Mouse (Mus musculus): Measurements from ENCODE around the gene Cnnm2. TPM values are rescaled to one million over a fixed set of nuclear protein-coding genes. Genes with fewer than 3 reads are reported as not detected.

Cnnm2 gene
- polyA plus RNA-seq, 1 experiment from 2014 or later, result 7.8 TPM

DNA sequence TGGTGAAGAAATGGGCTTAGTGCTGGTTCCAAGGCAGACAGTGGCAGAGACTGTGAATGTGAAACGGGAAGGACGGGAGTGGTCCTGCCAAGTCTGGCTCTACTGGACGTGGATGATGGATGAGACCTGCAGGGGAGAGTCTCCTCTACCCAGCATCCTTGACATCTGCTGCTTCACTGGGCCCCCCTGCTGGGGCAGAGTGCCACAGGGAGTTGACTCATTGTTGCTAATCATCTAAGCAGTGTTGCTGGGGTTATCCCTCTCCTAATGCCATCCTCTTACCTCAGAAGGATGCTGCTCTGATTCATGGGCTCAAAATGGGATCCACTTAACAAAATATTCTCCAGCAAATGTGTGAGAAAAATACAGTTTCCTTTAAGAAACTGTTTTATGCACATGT is 67.6 kb downstream of the Cnnm2 start:
- Histone ChIP-seq H3K9ac (replicated peaks) (no peak overlapping the region), H3K36me3 (no peaks in the 10 kb centered on the region)
- WGBS, result 25% methylated on average over 3 of the region's 3 CpGs

DNA sequence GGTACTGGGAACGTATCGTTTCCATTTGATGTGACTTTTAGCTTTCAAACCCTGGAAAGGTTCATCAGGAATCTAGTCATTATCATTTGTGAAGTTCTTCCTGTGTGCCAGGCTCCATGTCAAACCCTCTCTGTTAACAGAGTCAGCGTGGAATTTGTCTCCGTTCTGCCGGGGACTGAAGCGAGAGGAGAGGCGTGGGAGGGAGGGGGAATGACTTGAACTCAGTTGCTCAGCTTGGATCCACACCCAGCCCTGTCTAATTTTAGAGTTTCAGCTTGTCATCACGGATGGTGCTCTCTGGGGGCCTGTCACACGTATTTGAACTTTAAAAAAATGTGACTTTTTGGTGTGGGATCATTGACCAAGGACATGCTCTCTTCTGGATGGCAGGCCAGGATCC is 70.0 kb downstream of the Cnnm2 start:
- Histone ChIP-seq H3K4me3 (replicated peaks) (no peak overlapping the region), H3K9me3 (replicated peaks) (no peaks in the 10 kb centered on the region), H3K4me1 (no peaks in the 10 kb centered on the region), H3K9ac (replicated peaks) (no peak overlapping the region), H3K4me2 (no peak overlapping the region), H3K27me3 (replicated peaks) (no peaks in the 10 kb centered on the region), H3K27ac (replicated peaks) (no peak overlapping the region), H3K36me3 (no peaks in the 10 kb centered on the region)
- WGBS, result 80% methylated on average over 9 of the region's 9 CpGs
- ATAC-seq (ENCODE audit: low FRiP score), result no peak

More for the DNA sequence above, 67.6 kb downstream of the Cnnm2 start:
- Histone ChIP-seq H3K4me2 (no peak overlapping the region), H3K4me1 (no peaks in the 10 kb centered on the region; the same call in 1 of the 2 replicates), H3K9me3 (replicated peaks) (no peaks in the 10 kb centered on the region), H3K4me3 (replicated peaks) (no peak overlapping the region), H3K27me3 (replicated peaks) (no peaks in the 10 kb centered on the region), H3K27ac (replicated peaks) (no peak overlapping the region)
- no peak for ATAC-seq (ENCODE audit: low FRiP score)

- Histone ChIP-seq H3K4me1 (no peaks in the 10 kb centered on the region), H3K9ac (replicated peaks) (no peak overlapping the region), H3K4me2 (no peak overlapping the region), H3K9me3 (replicated peaks) (no peaks in the 10 kb centered on the region), H3K27ac (replicated peaks) (no peak overlapping the region), H3K27me3 (replicated peaks) (no peaks in the 10 kb centered on the region), H3K4me3 (replicated peaks) (no peak overlapping the region), H3K36me3 (no peaks in the 10 kb centered on the region)
- 90% methylated on average over 5 of the region's 5 CpGs for WGBS
- ATAC-seq (ENCODE audit: low FRiP score), result no peak
Observed at GRCm38 (mm10) chr19:46834301-46834700, 72.9 kb downstream of the Cnnm2 start.

- WGBS, result 76% methylated on average over 4 of the region's 4 CpGs
- no peak overlapping the region for H3K4me3 ChIP-seq (replicated peaks)
- no peaks in the 10 kb centered on the region for H3K36me3 ChIP-seq
- no peaks in the 10 kb centered on the region for H3K27me3 ChIP-seq (replicated peaks)
- ATAC-seq (ENCODE audit: low FRiP score), result no peak
- H3K9ac ChIP-seq (replicated peaks), result no peak overlapping the region
- H3K27ac ChIP-seq (replicated peaks), result no peak overlapping the region
- H3K4me2 ChIP-seq, result no peak overlapping the region
- H3K9me3 ChIP-seq (replicated peaks), result no peaks in the 10 kb centered on the region
- peaks cover 3% of the 10 kb centered on the region; the same call in 1 of the 2 replicates for H3K4me1 ChIP-seq
Observed at GRCm38 (mm10) chr19:46835339-46835738, 73.9 kb downstream of the Cnnm2 start.

- Histone ChIP-seq H3K4me2 (no peak overlapping the region), H3K4me3 (replicated peaks) (no peak overlapping the region), H3K9me3 (replicated peaks) (no peaks in the 10 kb centered on the region), H3K36me3 (no peaks in the 10 kb centered on the region), H3K4me1 (peaks cover 3% of the 10 kb centered on the region; the same call in 1 of the 2 replicates), H3K27me3 (replicated peaks) (no peaks in the 10 kb centered on the region), H3K27ac (replicated peaks) (no peak overlapping the region), H3K9ac (replicated peaks) (no peak overlapping the region)
- WGBS, result 55% methylated on average over 3 of the region's 3 CpGs
- ATAC-seq (ENCODE audit: low FRiP score), result no peak
Observed at GRCm38 (mm10) chr19:46836085-46836484, 74.7 kb downstream of the Cnnm2 start.

- Histone ChIP-seq H3K27ac (replicated peaks) (no peak overlapping the region), H3K4me3 (replicated peaks) (no peak overlapping the region), H3K9ac (replicated peaks) (no peak overlapping the region), H3K4me2 (no peak overlapping the region), H3K36me3 (no peaks in the 10 kb centered on the region), H3K9me3 (replicated peaks) (no peaks in the 10 kb centered on the region), H3K4me1 (peaks cover 3% of the 10 kb centered on the region; the same call in 1 of the 2 replicates), H3K27me3 (replicated peaks) (no peaks in the 10 kb centered on the region)
- WGBS, result 94% methylated on average over 11 of the region's 11 CpGs
- no peak for ATAC-seq (ENCODE audit: low FRiP score)
Observed at GRCm38 (mm10) chr19:46837290-46838079, 76.1 kb downstream of the Cnnm2 start.

GRCm38 (mm10) chr19:46841016-46841415 is 79.6 kb downstream of the Cnnm2 start:
- WGBS, result 79% methylated on average over 4 of the region's 4 CpGs
- Histone ChIP-seq H3K4me1 (peaks cover 3% of the 10 kb centered on the region; the same call in 1 of the 2 replicates), H3K9ac (replicated peaks) (no peak overlapping the region), H3K4me2 (no peak overlapping the region), H3K36me3 (no peaks in the 10 kb centered on the region), H3K27ac (replicated peaks) (no peak overlapping the region), H3K27me3 (replicated peaks) (no peaks in the 10 kb centered on the region), H3K4me3 (replicated peaks) (no peak overlapping the region), H3K9me3 (replicated peaks) (no peaks in the 10 kb centered on the region)
- ATAC-seq (ENCODE audit: low FRiP score), result no peak

DNA sequence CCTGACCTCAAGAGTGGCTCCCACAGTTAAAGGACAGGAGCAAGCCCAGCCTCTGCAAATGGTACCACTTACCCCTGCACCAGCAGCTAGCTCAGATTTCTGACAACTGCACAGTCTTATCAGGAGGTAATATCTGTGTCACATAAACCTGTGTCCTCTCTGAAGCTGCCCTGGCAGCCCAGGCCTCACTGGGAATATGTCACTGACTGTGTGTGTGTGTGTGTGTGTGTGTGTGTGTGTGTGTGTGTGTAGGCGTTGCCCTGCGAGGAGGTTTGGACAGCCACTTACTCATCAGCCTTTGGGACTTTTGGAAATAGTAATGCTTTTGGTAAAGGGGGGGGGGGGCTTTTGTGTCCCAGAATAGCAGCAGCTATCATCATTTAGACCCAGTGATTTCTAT is 81.6 kb downstream of the Cnnm2 start:
- no peak overlapping the region for H3K9ac ChIP-seq (replicated peaks)
- H3K36me3 ChIP-seq, result no peaks in the 10 kb centered on the region
- WGBS, result 71% methylated on average over 2 of the region's 2 CpGs
- H3K4me2 ChIP-seq, result no peak overlapping the region
- H3K4me1 ChIP-seq, result peaks cover 3% of the 10 kb centered on the region; the same call in 1 of the 2 replicates
- ATAC-seq (ENCODE audit: low FRiP score), result no peak
- H3K4me3 ChIP-seq (replicated peaks), result no peak overlapping the region
- H3K27me3 ChIP-seq (replicated peaks), result no peaks in the 10 kb centered on the region
- H3K9me3 ChIP-seq (replicated peaks), result no peaks in the 10 kb centered on the region
- H3K27ac ChIP-seq (replicated peaks), result no peak overlapping the region

DNA sequence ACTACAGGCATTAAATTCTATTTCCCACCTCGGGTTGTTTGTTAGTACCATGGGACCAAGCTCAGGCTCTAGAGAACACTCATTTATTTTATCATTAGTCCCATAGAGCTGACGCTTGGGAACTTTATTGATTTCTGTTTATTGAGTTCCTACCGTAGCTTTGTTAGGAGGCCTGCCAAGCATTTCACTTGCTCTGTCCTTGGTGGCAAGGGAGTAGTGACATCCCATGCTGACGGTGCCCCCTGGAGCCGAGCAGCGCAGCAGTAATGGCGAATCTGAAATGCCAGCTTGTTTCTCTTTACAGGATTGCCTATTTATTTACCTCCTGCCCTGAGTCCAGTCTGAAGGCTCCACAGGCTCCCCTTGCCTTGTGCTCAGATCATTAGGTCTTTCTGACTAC is 84.7 kb downstream of the Cnnm2 start:
- H3K27me3 ChIP-seq (replicated peaks), result no peaks in the 10 kb centered on the region
- WGBS, result 70% methylated on average over 7 of the region's 7 CpGs
- no peak for ATAC-seq (ENCODE audit: low FRiP score)
- no peaks in the 10 kb centered on the region for H3K4me1 ChIP-seq
- no peak overlapping the region for H3K4me3 ChIP-seq (replicated peaks)
- no peaks in the 10 kb centered on the region for H3K36me3 ChIP-seq
- H3K9ac ChIP-seq (replicated peaks), result no peak overlapping the region
- H3K27ac ChIP-seq (replicated peaks), result no peak overlapping the region
- no peaks in the 10 kb centered on the region for H3K9me3 ChIP-seq (replicated peaks)
- H3K4me2 ChIP-seq, result no peak overlapping the region

- ATAC-seq (ENCODE audit: low FRiP score), result no peak
- Histone ChIP-seq H3K9me3 (replicated peaks) (no peaks in the 10 kb centered on the region), H3K36me3 (no peaks in the 10 kb centered on the region), H3K27me3 (replicated peaks) (no peaks in the 10 kb centered on the region), H3K4me1 (no peaks in the 10 kb centered on the region), H3K9ac (replicated peaks) (no peak overlapping the region), H3K4me3 (replicated peaks) (no peak overlapping the region), H3K27ac (replicated peaks) (no peak overlapping the region), H3K4me2 (no peak overlapping the region)
- WGBS, result 82% methylated on average over 5 of the region's 5 CpGs
Observed at GRCm38 (mm10) chr19:46846459-46846858, 85.1 kb downstream of the Cnnm2 start.

GRCm38 (mm10) chr19:46848381-46849268 is 87.2 kb downstream of the Cnnm2 start:
- no peak overlapping the region for H3K27ac ChIP-seq (replicated peaks)
- H3K27me3 ChIP-seq (replicated peaks), result no peaks in the 10 kb centered on the region
- no peak overlapping the region for H3K9ac ChIP-seq (replicated peaks)
- no peaks in the 10 kb centered on the region for H3K36me3 ChIP-seq
- H3K9me3 ChIP-seq (replicated peaks), result no peaks in the 10 kb centered on the region
- no peak overlapping the region for H3K4me2 ChIP-seq
- H3K4me1 ChIP-seq, result no peaks in the 10 kb centered on the region
- 69% methylated on average over 14 of the region's 14 CpGs for WGBS
- no peak for ATAC-seq (ENCODE audit: low FRiP score)
- no peak overlapping the region for H3K4me3 ChIP-seq (replicated peaks)

Measured in neural tube, embryonic 15.5 days (tissue).